Mouse (Mus musculus) brain, embryonic 14.5 days (tissue): ENCODE measurements at regions not wholly inside any gene's neighbourhood (a gene's known extent, or its start where the extent isn't known, plus 50 kb on each side); places are given as distances from the start of the nearest gene placed in this dataset.

Experiments used
- CTCF ChIP-seq: fragments of 200-500 bp; IDR thresholded peaks from 2 replicates; pipeline ENCODE4 v1.5.1; 2012; ENCODE audit warnings: inconsistent platforms, mild to moderate bottlenecking, moderate library complexity, borderline replicate concordance; ENCODE audit not compliant: insufficient read depth, insufficient read length; ENCODE audit errors: extremely low read depth
- POLR2A ChIP-seq: fragments of 200-500 bp; IDR thresholded peaks from 2 replicates; pipeline ENCODE4 v1.6.1; 2012; ENCODE audit warnings: mild to moderate bottlenecking, inconsistent platforms, borderline replicate concordance; ENCODE audit not compliant: poor library complexity, insufficient read depth, insufficient read length, severe bottlenecking; ENCODE audit errors: extremely low read depth

DNA sequence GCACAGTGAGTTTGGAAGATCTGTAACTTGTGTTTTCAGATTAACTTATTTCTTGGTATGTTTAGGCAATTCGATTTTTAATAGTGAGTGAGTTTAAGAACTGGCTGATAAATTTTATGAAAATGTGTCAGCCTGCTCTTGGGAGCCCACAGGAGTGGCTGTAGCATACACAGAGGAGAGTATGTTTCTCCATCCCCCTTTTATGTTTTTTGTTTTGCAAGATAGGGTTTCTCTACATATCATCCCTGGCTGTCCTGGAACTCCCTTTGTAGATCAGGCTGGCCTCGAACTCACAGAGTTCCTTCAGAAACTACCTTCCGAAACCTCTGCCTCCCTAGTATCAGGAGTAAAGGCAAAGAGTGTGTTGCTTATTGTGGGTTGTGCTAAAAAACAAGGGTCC lies 124.2 kb upstream of the Cpm start:
- TF ChIP-seq POLR2A (no peak), CTCF (no peak)
